Mouse (Mus musculus) 416B (cell line): ENCODE measurements at regions not wholly inside any gene's neighbourhood (a gene's known extent, or its start where the extent isn't known, plus 50 kb on each side); places are given as distances from the start of the nearest gene placed in this dataset.

Experiments
- DNase-seq: peaks from one replicate; pipeline ENCODE4 v3.0.0; 2011; ENCODE audit warnings: low read depth

DNA sequence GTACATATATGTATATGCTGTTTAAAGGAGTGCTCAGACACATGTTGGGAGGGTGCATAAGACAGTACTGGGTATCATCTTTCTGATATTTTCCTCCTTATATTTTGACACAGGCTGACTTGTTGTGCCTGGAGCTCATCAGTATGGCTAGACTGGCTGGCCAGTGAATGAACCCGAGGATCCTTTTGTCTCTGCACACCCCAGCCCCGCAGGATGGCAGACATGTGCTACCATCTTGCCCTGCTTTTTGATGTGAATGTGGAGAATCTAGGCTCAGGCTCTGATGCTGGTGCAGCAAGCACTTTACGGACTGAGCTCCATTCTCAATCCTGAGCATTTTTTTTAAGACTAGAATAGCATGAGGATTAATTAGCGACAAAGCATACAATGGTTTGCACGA, 332.4 kb upstream of the Sox9 start:
- DNase-seq = no peak

DNA sequence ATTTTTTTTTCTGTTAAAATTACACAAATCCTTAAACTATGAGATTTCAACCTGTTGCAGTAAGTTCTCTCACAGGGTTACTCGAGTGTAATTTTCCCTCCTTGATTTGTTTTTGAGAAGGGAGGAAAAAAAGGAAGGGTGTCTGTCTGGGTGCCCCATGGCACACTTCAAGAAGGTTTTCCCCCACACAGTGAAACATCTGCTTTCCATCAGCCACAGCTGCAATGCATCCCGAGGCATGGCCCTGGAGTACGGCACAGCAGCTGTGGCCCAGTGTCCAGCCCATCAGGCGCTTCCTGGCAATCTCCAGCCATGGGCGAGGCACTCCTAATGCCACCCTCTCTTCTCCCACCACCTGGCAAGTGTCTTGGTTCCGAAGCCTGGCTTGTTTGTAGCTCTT, 331.8 kb upstream of the Sox9 start:
- DNase-seq = no peak

DNA sequence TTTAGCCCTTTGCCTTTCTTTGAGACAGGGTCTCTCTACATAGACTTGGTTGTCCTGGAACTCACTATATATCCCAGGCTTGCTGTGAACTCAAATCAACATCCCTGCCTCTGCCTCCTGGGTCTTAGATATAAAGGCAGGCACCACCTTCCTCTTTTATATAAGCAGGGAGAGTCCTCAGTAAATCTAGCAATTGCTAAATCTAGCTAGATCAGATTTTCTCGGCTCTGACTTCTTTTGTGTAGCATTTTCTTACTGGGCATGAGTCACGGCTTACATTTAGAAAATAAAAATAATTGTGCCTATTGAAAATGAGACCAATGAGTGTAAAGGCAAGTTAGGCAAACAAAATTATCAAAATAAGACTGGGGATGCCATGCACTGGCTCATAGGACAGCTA, 323.9 kb upstream of the Sox9 start:
- no peak for DNase-seq

DNA sequence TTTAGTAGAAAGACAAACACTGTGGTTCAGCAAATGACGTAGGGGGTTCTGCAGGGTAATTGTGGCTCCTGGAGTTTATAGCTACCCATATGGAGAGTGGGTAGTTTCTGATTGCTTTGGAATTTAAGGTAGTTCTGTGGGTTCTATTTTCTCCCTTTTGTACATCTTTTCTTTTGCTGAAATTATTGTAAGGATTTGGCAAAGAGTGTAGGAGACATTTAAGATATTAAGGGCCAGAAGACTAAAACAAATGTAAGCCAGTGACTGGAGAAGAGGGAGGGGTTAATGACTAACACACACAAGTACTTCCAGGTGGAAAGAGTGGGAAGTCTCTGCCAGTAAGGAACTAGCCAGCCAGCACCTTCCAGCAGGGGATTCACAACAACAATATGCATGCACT, 318.9 kb upstream of the Sox9 start:
- DNase-seq = no peak

DNA sequence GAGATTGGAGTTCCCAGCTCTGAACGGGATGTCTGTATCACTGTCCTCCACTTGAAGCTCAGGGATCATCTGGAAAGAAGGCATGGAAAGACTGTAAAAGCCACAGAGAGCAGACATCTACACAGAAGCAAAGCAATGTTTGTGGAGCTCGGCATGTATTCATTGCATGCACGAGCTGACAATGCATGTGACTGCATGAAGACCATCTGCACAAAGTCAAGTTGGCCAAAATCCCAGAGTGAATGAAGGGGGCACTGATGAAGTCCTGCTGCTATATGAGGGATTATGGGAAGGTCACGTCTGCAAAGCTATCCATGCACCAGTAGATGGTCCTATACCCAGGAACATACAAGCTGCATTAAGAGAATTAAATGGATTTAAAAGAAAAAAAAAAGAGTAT, 317.6 kb upstream of the Sox9 start:
- no peak for DNase-seq

GRCm38 (mm10) chr11:112470336-112470735, 311.7 kb upstream of the Sox9 start:
- no peak for DNase-seq

- no peak for DNase-seq
These were observed 308.8 kb upstream of the Sox9 start for GRCm38 (mm10) chr11:112473237-112473636.

GRCm38 (mm10) chr11:112473681-112474080, 308.3 kb upstream of the Sox9 start:
- DNase-seq = no peak

GRCm38 (mm10) chr11:112480360-112480759, 301.7 kb upstream of the Sox9 start:
- no peak for DNase-seq

- DNase-seq = no peak
These were observed 280.2 kb upstream of the Sox9 start for GRCm38 (mm10) chr11:112501781-112502180.

DNA sequence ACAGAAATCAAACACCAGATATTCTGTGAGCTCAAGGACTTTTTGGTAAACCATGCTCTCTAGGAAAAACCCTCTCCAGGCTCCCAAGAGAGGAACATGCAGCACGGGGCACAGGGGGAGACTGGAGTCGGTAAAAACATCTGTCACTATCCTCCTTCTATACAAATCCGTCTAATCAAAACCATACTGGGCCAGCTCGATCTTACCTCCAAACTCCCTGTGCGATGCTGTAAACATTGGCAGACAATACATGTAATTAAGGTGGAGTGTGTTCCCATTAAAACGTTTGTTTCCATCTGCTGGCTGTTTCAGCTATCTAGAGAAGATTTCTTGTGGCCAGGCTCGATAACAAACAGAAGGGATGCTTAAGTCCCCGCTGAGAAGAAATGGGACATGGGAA, 262.9 kb upstream of the Sox9 start:
- DNase-seq = no peak

DNA sequence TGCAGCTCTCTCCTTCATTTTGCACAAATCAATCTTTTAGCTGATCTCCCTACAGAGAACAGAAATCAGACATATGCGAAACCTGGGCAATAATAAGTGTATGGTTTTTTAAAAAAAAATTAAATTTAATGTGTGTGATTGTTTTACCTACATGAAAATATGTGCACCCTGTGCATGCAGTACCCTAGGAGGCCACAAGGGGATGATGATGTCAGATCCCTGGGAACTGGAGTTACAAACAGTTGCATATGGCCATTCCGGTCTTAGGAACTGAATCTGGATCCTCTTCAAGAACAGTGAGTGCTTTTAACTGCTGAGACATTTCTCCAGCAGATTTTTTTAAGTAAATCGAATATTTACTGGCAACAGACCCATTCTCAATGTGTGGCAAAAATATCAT, 257.0 kb upstream of the Sox9 start:
- no peak for DNase-seq

GRCm38 (mm10) chr11:112542573-112542972, 239.5 kb upstream of the Sox9 start:
- no peak for DNase-seq

DNA sequence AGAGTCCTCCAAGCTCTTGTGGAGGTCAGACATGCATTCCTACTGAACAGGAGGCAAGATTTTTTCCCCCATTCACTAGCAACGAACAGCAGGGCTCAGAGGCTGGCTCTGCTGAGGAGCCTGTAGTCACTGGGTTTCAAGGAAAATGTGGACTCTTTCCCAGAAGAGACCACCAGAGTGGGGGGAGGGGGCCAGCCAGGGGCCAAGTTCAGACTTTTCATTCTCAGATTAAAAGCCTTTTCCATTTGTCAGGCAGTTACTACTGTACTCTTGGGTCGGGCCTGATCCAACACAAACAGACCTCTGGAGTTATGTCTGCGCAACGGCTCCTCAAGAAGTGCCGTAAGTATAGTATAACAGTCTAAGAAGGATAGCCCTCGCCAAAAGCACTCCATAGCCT, 238.6 kb upstream of the Sox9 start:
- no peak for DNase-seq

GRCm38 (mm10) chr11:112545231-112546010, 236.6 kb upstream of the Sox9 start:
- DNase-seq = no peak

GRCm38 (mm10) chr11:112546162-112546561, 235.9 kb upstream of the Sox9 start:
- DNase-seq = no peak

GRCm38 (mm10) chr11:112552838-112553237, 229.2 kb upstream of the Sox9 start:
- no peak for DNase-seq

DNA sequence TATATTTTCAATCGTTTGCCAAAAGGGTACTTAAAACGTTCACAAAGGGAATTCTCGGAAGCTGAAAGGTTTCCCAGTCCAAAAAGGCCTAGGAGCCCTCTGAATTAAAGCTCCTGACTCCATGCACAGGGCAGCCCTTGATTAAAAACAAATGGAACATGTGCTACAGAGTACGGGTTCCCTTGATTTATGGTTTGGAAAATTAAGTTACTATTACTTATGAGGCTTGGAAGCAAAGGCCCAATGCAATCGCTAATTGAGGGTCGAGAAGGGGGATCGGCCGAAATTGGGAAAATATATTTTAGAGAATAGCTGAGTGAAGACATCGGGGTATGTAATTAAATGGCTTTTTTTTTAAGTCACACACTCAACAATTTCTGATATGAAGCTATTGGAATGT, 219.0 kb upstream of the Sox9 start:
- DNase-seq = no peak

- no peak for DNase-seq
These were observed 217.3 kb upstream of the Sox9 start for GRCm38 (mm10) chr11:112564706-112565215.

DNA sequence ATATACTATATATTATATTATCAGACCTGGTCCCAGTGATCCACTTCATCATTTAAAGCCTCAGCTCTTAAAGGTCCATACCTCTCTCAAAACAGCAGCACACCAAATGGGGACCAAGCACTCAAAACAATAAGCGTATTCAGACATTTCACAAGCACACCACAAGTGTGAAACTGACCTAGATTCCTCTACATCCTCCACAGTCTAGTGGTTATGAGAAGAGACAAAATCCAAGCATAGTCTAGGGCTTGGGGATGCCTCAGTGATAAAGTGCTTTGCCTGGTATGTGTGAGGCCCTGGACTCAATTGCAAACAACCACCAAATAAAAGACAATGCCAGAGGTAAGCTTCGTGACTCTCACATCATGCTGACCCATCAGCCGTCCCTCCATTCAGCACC, 216.0 kb upstream of the Sox9 start:
- DNase-seq = no peak

GRCm38 (mm10) chr11:112587386-112587785, 194.6 kb upstream of the Sox9 start:
- DNase-seq = no peak

DNA sequence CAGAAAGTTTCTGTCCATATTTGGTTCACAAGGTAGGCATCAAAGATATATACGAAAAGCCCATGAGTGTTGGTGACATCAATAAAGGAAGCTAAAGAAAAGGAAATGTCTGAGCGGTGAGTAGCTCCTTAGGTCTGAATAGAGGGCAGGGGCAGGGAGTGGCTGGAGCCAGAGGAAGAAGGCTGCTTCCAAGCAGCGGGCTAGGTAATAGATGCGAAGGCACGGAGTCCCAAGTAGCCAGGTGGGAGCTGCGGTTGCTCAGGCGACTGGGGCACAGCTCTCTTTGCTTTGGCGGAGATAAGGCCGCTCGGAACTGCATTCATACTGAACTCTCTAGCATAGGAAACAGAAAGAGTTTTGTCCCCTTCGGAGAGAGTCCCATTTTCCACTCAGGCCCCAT, 193.9 kb upstream of the Sox9 start:
- no peak for DNase-seq

DNA sequence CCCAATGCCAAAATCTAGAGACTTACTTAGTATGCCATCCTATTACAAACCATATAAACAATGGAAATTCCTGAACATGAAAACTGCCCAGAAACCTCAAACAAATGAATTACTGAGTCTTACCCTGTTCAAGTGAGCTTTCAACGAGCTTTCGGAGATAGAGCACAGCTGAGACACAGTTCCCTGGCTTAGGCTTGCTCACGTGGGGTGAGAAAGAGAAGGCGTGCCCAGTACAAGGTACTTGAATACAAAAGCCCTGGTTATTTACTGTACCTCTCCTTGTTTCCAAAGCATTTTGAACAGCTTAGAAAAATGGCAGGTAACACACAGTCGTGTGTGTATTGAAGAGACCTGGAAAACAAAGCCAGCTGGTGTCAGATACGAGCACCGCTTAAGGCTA, 191.8 kb upstream of the Sox9 start:
- DNase-seq = no peak

- DNase-seq = no peak
These were observed 189.5 kb upstream of the Sox9 start for GRCm38 (mm10) chr11:112592411-112593020.
